Mouse (Mus musculus) embryonic facial prominence, embryonic 12.5 days (tissue): ENCODE measurements at regions not wholly inside any gene's neighbourhood (a gene's known extent, or its start where the extent isn't known, plus 50 kb on each side); places are given as distances from the start of the nearest gene placed in this dataset.

Experiments
- ATAC-seq: fragments of 200-750 bp; cut with Nextera tagmentation; 2 replicates; pipeline ENCODE4 v1.8.0; 2017; ENCODE audit not compliant: insufficient number of reproducible peaks, insufficient read depth, low FRiP score, low TSS enrichment
- H3K27ac ChIP-seq: fragments of 300-500 bp; sonication (generic); 2 replicates; pipeline ENCODE4 v1.5.1; 2016; ENCODE audit warnings: mild to moderate bottlenecking
- H3K27me3 ChIP-seq: fragments of 300-500 bp; sonication (generic); 2 replicates; pipeline ENCODE4 v1.6.1; 2016; ENCODE audit warnings: mild to moderate bottlenecking, moderate library complexity
- H3K36me3 ChIP-seq: fragments of 300-500 bp; sonication (generic); 2 replicates; pipeline ENCODE4 v1.6.1; 2016; ENCODE audit warnings: mild to moderate bottlenecking
- H3K4me1 ChIP-seq: fragments of 300-500 bp; sonication (generic); 2 replicates; pipeline ENCODE4 v1.6.1; 2016
- H3K4me2 ChIP-seq: fragments of 300-500 bp; sonication (generic); replicated peaks from 2 replicates; pipeline ENCODE4 v1.6.1; 2016; ENCODE audit warnings: mild to moderate bottlenecking, moderate library complexity
- H3K4me3 ChIP-seq: fragments of 300-500 bp; sonication (generic); 2 replicates; pipeline ENCODE4 v1.5.1; 2016; ENCODE audit warnings: mild to moderate bottlenecking
- H3K9ac ChIP-seq: fragments of 300-500 bp; sonication (generic); 2 replicates; pipeline ENCODE4 v1.6.1; 2016; ENCODE audit warnings: mild to moderate bottlenecking, moderate library complexity
- H3K9me3 ChIP-seq: fragments of 300-500 bp; sonication (generic); 2 replicates; pipeline ENCODE4 v1.6.1; 2016; ENCODE audit warnings: mild to moderate bottlenecking, moderate library complexity
- WGBS: fragments of 180-500 bp; shearing (Covaris S2); methylation state at CpG from one replicate; pipeline ENCODE4 v1.1.7; 2016; 5-methylcytosine and 5-hydroxymethylcytosine counted together

GRCm38 (mm10) chr4:82132326-82132725 is 573.2 kb downstream of the Nfib start:
- no peaks in the 10 kb centered on the region for H3K36me3 ChIP-seq

GRCm38 (mm10) chr4:82129471-82129870 is 576.1 kb downstream of the Nfib start:
- Histone ChIP-seq H3K4me3 (no peak overlapping the region), H3K27ac (no peak overlapping the region), H3K4me2 (no peak overlapping the region), H3K36me3 (no peaks in the 10 kb centered on the region), H3K9ac (no peak overlapping the region), H3K27me3 (no peaks in the 10 kb centered on the region), H3K4me1 (peaks cover 3% of the 10 kb centered on the region; the same call in 1 of the 2 replicates), H3K9me3 (no peaks in the 10 kb centered on the region)
- WGBS, result 29% methylated on average over 1 of the region's 1 CpGs
- ATAC-seq, result no peak

More at GRCm38 (mm10) chr4:82132326-82132725, 573.2 kb downstream of the Nfib start:
- ATAC-seq, result no peak
- 81% methylated on average over 4 of the region's 4 CpGs for WGBS
- Histone ChIP-seq H3K9me3 (no peaks in the 10 kb centered on the region; the same call in 1 of the 2 replicates), H3K27me3 (no peaks in the 10 kb centered on the region), H3K4me1 (peaks cover 3% of the 10 kb centered on the region; the same call in 1 of the 2 replicates), H3K9ac (no peak overlapping the region), H3K4me2 (no peak overlapping the region), H3K27ac (no peak overlapping the region), H3K4me3 (no peak overlapping the region)

- Histone ChIP-seq H3K9me3 (no peaks in the 10 kb centered on the region), H3K4me1 (no peaks in the 10 kb centered on the region), H3K4me3 (no peak overlapping the region), H3K4me2 (no peak overlapping the region), H3K9ac (no peak overlapping the region), H3K36me3 (no peaks in the 10 kb centered on the region), H3K27me3 (no peaks in the 10 kb centered on the region), H3K27ac (no peak overlapping the region)
- WGBS, result 73% methylated on average over 5 of the region's 5 CpGs
- no peak for ATAC-seq
Measured at GRCm38 (mm10) chr4:82123733-82124132, 581.8 kb downstream of the Nfib start.

GRCm38 (mm10) chr4:82123101-82123500 is 582.4 kb downstream of the Nfib start:
- WGBS, result 85% methylated on average over 1 of the region's 1 CpGs
- no peaks in the 10 kb centered on the region for H3K36me3 ChIP-seq
- no peaks in the 10 kb centered on the region for H3K27me3 ChIP-seq
- no peak overlapping the region for H3K4me3 ChIP-seq
- H3K4me1 ChIP-seq, result peaks cover 5% of the 10 kb centered on the region; the same call in 1 of the 2 replicates
- H3K4me2 ChIP-seq, result no peak overlapping the region
- no peak for ATAC-seq
- H3K27ac ChIP-seq, result no peak overlapping the region
- H3K9me3 ChIP-seq, result no peaks in the 10 kb centered on the region
- H3K9ac ChIP-seq, result no peak overlapping the region

GRCm38 (mm10) chr4:82120796-82121195 is 584.8 kb downstream of the Nfib start:
- no peak for ATAC-seq
- Histone ChIP-seq H3K27me3 (no peaks in the 10 kb centered on the region), H3K4me2 (no peak overlapping the region), H3K36me3 (no peaks in the 10 kb centered on the region), H3K9ac (no peak overlapping the region), H3K27ac (no peak overlapping the region), H3K9me3 (no peaks in the 10 kb centered on the region), H3K4me1 (peaks cover 6% of the 10 kb centered on the region; the same call in 1 of the 2 replicates), H3K4me3 (no peak overlapping the region)
- WGBS, result 69% methylated on average over 4 of the region's 4 CpGs

- Histone ChIP-seq H3K9ac (no peak overlapping the region), H3K36me3 (no peaks in the 10 kb centered on the region), H3K4me3 (no peak overlapping the region), H3K27me3 (no peaks in the 10 kb centered on the region), H3K4me1 (peaks cover 6% of the 10 kb centered on the region; the same call in 1 of the 2 replicates), H3K27ac (no peak overlapping the region), H3K9me3 (no peaks in the 10 kb centered on the region), H3K4me2 (no peak overlapping the region)
- 39% methylated on average over 1 of the region's 1 CpGs for WGBS
- ATAC-seq, result no peak
Measured at GRCm38 (mm10) chr4:82120326-82120725, 585.2 kb downstream of the Nfib start.

GRCm38 (mm10) chr4:82101837-82102236 is 603.7 kb downstream of the Nfib start:
- ATAC-seq, result no peak
- 92% methylated on average over 1 of the region's 1 CpGs for WGBS
- no peaks in the 10 kb centered on the region for H3K9me3 ChIP-seq

GRCm38 (mm10) chr4:82099970-82100368 is 605.6 kb downstream of the Nfib start:
- ATAC-seq, result no peak
- peak overlapping the region; percentile 84 for H3K27ac ChIP-seq
- WGBS, result 57% methylated on average over 6 of the region's 6 CpGs

More at GRCm38 (mm10) chr4:82101837-82102236, 603.7 kb downstream of the Nfib start:
- Histone ChIP-seq H3K4me3 (no peak overlapping the region), H3K27ac (no peak overlapping the region), H3K4me1 (peaks cover 8% of the 10 kb centered on the region), H3K4me2 (no peak overlapping the region), H3K36me3 (no peaks in the 10 kb centered on the region), H3K27me3 (no peaks in the 10 kb centered on the region), H3K9ac (no peak overlapping the region)

GRCm38 (mm10) chr4:82098986-82099969 is 606.3 kb downstream of the Nfib start:
- Histone ChIP-seq H3K27me3 (no peaks in the 10 kb centered on the region), H3K4me3 (no peak overlapping the region), H3K9ac (no peak overlapping the region), H3K36me3 (no peaks in the 10 kb centered on the region), H3K4me2 (no peak overlapping the region), H3K27ac (peak overlapping the region; percentile 88), H3K9me3 (no peaks in the 10 kb centered on the region), H3K4me1 (peaks cover 8% of the 10 kb centered on the region)
- peak; percentile 56; the same call in 1 of the 2 replicates for ATAC-seq
- WGBS, result 51% methylated on average over 13 of the region's 13 CpGs

More at GRCm38 (mm10) chr4:82099970-82100368, 605.6 kb downstream of the Nfib start:
- Histone ChIP-seq H3K27me3 (no peaks in the 10 kb centered on the region), H3K4me1 (peaks cover 8% of the 10 kb centered on the region), H3K9me3 (no peaks in the 10 kb centered on the region), H3K36me3 (no peaks in the 10 kb centered on the region), H3K4me2 (no peak overlapping the region), H3K4me3 (no peak overlapping the region), H3K9ac (no peak overlapping the region)

GRCm38 (mm10) chr4:82092296-82093230 is 613.0 kb downstream of the Nfib start:
- 76% methylated on average over 5 of the region's 5 CpGs for WGBS
- Histone ChIP-seq H3K4me2 (no peak overlapping the region), H3K4me3 (no peak overlapping the region), H3K27me3 (no peaks in the 10 kb centered on the region), H3K9ac (no peak overlapping the region), H3K27ac (no peak overlapping the region), H3K9me3 (no peaks in the 10 kb centered on the region), H3K4me1 (peaks cover 2% of the 10 kb centered on the region; the same call in 1 of the 2 replicates), H3K36me3 (no peaks in the 10 kb centered on the region)
- ATAC-seq, result no peak

GRCm38 (mm10) chr4:82089657-82090056 is 615.9 kb downstream of the Nfib start:
- Histone ChIP-seq H3K27ac (no peak overlapping the region), H3K4me2 (no peak overlapping the region), H3K4me3 (no peak overlapping the region), H3K9me3 (no peaks in the 10 kb centered on the region), H3K36me3 (no peaks in the 10 kb centered on the region), H3K9ac (no peak overlapping the region), H3K4me1 (no peaks in the 10 kb centered on the region), H3K27me3 (no peaks in the 10 kb centered on the region)
- 90% methylated on average over 5 of the region's 5 CpGs for WGBS
- ATAC-seq, result no peak
